Mouse (Mus musculus) cerebellum, postnatal 10 days (tissue): Measurements from ENCODE around the gene Fktn.
"Not testable (repeated sequence)": the region's sequence is repeated elsewhere in the genome, so short reads cannot be mapped to it uniquely, and the experiment has no call there.

Experiments
- DNase-seq, 2 experiments: peaks; one replicate each; pipeline ENCODE4 v3.0.0; 2021; ENCODE audit warnings: mixed read lengths in 2 of 2

The Fktn gene

GRCm38 (mm10) chr4:53772004-53772403 is 58.2 kb downstream of the Fktn start:
- DNase-seq, result no peak

GRCm38 (mm10) chr4:53773911-53774310 is 60.1 kb downstream of the Fktn start:
- no peak for DNase-seq

GRCm38 (mm10) chr4:53781396-53781795 is 67.6 kb downstream of the Fktn start:
- DNase-seq, result no peak

DNA sequence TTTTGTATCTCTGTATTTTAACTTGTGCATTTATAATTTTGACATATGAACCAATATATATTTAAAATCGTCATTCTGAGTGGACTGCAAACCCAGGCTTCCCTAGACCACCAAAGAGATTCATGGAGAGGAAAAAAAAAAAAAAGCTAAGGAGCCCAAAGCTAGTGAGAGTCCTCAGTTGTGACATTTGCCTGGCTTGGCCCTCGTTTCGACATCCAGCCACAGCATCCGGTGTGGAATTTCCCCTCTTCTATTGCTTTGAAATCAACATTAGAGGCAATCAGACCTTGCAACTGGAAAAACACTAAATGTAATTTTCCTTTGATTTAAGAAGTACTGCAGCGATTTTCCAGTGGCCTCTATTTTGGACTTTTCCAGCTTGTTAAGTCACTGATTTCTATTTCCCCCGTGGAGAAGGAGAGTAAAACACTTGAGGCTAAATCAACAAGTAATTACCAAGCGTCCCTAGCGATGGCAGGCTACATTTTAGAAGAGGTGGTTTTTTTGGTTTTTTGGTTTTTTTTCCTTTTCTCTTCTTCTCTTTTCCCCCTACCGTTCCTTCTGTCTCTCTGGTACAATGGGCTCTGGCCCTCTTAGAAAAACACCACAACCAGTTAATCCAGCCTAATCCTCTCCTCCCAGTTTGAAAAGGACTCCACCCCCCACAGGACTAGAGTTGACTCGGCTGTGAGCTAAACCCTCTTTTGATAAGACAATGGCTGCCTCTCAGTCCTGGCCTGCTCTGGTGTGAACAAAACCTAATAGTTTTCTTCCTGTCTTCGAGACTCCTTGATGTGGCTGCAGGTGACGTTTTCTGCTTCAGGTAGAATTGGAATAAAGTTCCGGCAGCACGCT is 68.6 kb downstream of the Fktn start:
- no peak for DNase-seq

DNA sequence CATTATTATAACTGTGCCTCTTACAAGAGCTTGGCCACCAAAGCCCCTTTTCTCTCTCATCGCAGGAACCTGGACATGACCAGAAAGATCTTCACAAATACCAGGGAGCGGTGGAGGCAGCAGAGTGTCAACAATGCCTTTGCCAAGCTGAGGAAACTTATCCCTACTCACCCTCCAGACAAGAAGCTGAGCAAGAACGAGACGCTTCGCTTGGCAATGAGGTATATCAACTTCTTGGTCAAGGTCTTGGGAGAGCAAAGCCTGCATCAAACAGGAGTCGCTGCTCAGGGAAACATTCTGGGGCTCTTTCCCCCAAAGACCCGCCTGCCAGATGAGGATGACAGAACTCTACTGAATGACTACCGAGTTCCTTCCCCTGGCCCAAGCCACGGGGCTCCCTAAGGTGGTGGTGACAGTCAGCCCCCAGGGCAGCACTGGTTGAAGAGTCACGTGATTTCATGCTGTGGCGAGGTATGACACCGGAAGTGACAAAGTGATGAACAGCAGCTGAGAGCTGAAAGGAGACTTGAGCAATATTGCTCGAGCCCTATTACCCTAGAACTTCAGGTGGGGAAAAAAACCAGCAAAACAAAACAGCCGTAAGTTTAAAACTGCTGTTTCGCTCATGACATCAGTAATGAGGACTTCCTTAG is 72.1 kb downstream of the Fktn start:
- DNase-seq, result no peak

DNA sequence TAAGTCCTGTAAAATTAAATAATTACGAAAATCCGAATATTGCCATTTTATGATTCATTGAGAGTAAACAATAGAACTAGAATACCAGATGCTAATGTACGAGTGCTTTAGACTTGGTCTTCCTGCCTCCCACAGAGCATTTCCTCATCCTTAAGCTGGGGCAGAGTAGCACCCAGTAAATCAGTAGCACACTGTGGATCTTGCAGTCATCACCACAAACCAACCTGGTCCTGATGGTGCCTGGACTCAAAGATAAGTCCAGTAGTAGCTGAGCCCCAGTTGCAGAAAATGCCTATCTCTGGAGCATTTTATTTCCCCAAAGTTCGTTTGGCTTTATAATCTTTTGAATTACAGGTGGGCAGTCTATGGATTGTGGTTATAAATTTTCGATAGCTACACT is 73.1 kb downstream of the Fktn start:
- no peak for DNase-seq

DNA sequence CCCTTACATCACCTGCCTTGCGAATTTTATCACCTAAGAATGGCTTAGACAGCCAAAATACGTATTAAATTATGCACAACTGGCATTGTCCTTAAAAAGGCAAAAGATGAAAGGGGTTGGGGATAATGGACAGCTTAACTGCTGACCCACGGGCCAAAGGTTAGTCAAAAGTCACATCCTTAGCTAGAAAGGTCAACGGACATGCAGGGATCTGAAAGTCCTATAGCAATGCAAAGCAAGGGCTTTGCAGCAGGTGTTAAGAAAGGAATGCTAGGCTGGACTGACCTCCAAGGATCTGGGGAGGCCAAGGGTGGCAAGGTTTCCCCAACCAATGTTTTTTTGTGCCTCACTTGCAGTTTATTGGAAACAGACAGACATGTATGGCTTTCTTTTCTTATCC is 75.5 kb downstream of the Fktn start:
- DNase-seq, result no peak

GRCm38 (mm10) chr4:53794257-53794966 is 80.6 kb downstream of the Fktn start:
- DNase-seq, result no peak

GRCm38 (mm10) chr4:53795086-53795485 is 81.3 kb downstream of the Fktn start:
- no peak for DNase-seq

GRCm38 (mm10) chr4:53795706-53796105 is 81.9 kb downstream of the Fktn start:
- no peak for DNase-seq

GRCm38 (mm10) chr4:53796865-53797772 is 83.3 kb downstream of the Fktn start:
- no peak for DNase-seq

DNA sequence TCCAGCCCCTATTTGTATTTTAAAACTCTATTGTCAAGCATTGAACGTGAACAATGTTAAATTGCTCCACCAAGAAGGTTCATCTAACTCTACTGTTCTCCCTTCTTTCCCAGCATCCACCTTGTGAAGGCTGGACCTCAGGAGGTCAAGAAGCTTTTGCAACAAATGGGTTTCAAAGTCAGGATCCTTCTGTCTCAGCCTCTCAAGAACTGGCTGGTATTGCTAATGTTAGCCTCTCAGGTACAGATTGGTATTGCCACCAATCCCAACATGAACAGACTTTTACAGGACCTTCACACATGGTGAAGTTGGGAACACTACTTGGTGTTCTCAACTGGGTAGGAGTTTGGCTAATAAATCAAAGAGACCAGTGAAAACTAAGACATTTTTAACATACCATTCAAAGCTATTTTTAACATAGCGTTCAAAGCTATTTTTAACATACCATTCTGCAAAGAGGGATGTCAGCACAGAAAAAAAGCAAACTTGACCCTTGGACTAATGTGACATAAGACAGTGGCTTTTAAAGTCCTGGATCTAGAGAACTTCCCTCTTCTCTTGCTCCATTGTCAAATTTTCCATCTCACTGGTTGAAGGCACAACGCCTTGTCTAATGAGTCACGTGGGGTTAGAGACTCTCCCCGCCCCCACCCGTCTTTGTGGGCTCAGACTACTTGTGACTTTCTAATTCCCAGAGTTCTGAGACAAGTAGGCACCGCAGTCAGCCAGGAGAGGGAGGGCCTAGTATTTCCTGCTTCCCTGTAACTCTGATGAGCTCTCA is 85.3 kb downstream of the Fktn start:
- no peak for DNase-seq

DNA sequence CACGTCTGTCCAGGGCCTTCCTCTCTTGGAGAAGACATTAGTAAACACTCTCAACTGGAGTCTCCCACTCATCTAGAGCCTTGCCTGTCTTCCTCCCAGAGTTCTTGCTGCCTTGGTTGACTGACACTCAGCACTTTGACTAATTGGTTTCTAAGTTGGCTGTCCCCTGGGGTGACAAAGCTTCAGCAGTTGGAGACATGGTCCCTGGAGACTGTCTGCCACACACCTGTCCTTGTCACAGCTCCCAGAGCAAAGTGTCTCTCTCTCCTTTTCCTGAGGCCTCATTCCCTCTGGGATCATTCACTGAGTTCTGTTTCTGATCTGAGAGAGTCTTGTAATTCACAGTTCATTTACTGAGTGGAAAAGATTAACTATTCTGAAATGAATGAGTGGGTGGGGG is 86.0 kb downstream of the Fktn start:
- no peak for DNase-seq

- DNase-seq, result not testable (repeated sequence)
Observed at GRCm38 (mm10) chr4:53803674-53804073, 89.9 kb downstream of the Fktn start.

GRCm38 (mm10) chr4:53806428-53806827 is 92.6 kb downstream of the Fktn start:
- DNase-seq, result not testable (repeated sequence)

- DNase-seq, result no peak
Observed at GRCm38 (mm10) chr4:53818320-53818719, 104.5 kb downstream of the Fktn start.

DNA sequence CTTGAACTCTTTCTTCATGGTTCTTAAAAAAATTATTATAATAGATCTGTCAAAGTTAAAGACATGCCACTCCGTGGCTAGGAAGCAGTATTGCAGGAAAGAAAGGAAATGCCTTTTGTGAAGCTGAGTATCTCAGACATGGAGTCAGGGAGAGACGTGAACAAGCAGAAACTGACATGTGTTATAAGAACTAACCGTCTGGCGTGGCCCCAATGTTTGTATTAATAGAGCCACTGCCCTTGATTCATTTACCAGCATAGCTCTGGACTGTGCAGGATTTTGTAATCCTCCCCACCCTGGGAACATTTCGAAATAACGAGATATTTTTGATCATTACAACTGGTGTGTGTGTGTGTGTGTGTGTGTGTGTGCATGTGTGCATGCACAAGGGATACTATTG is 109.9 kb downstream of the Fktn start:
- DNase-seq, result no peak

- no peak for DNase-seq
Observed at GRCm38 (mm10) chr4:53824831-53825230, 111.0 kb downstream of the Fktn start.

GRCm38 (mm10) chr4:53825821-53826605 is 112.2 kb downstream of the Fktn start, which contains the start of gene Tmem38b:
Gene Tmem38b (plus strand): TSS chr4:53826045.
- peak; percentile 94 to 95 for DNase-seq

GRCm38 (mm10) chr4:53826641-53827248 is 112.9 kb downstream of the Fktn start:
- no peak for DNase-seq
